Mouse (Mus musculus): Measurements from ENCODE around the gene Aldh2. TPM values are rescaled to one million over a fixed set of nuclear protein-coding genes. Genes with fewer than 3 reads are reported as not detected.
"Not testable (repeated sequence)": the region's sequence is repeated elsewhere in the genome, so short reads cannot be mapped to it uniquely, and the experiment has no call there.

The Aldh2 gene
- total and polyA plus RNA-seq, 3 experiments, result 198 to 471 (median 267) TPM

GRCm38 (mm10) chr5:121618592-121619513 is 25.2 kb upstream of the Aldh2 start, which contains the start of gene Acad12:
Acad12 (minus strand) TSS chr5:121618938.
- peak; percentile 84 for DNase-seq (ENCODE audit: low read depth, low spot score)
- Histone ChIP-seq H3K9me3 (replicated peaks; ENCODE audit: insufficient read depth, low read length) (no peaks in the 10 kb centered on the region), H3K9ac (ENCODE audit: control insufficient read depth, low read depth, low read length, poor library complexity, severe bottlenecking) (peak within 1 kb of the TSS; percentile 93), H3K27me3 (ENCODE audit: control insufficient read depth in 1 of 2, insufficient read depth in 2 of 2, low read length in 2 of 2) (no peaks in the 10 kb centered on the region), H3K4me3 (ENCODE audit: control insufficient read depth in 1 of 2, insufficient read depth in 1 of 2, low read depth in 2 of 2, low read length in 2 of 2) (peak within 1 kb of the TSS; percentile 93 to 98), H3K4me1 (ENCODE audit: control insufficient read depth in 1 of 2, insufficient read depth in 2 of 2, low read length in 2 of 2) (peaks cover 0 to 8% of the 10 kb centered on the region in 2 experiments; a peak in 1 of 4 replicates), H3K36me3 (ENCODE audit: control insufficient read depth in 1 of 2, insufficient read depth in 2 of 2, low read length in 2 of 2) (peaks cover 0 to 2% of the 10 kb centered on the region in 2 experiments; a peak in 2 of 4 replicates), H3K27ac (ENCODE audit: control insufficient read depth, low read depth, low read length) (peak within 1 kb of the TSS; percentile 42), H3K79me2 (ENCODE audit: control insufficient read depth, insufficient read depth, low read length, poor library complexity) (peaks cover 10% of the 10 kb centered on the region)
- TF ChIP-seq POLR2AphosphoS2 (IDR thresholded peaks at IDR 0.05; ENCODE audit: low read length) (peak; percentile 92; the same call in 1 of the 2 replicates), ELF1 (IDR thresholded peaks at IDR 0.05; ENCODE audit: low read depth, low read length) (peak; percentile 78), CHD2 (IDR thresholded peaks at IDR 0.05; ENCODE audit: low read length) (no peak), CTCF (IDR thresholded peaks at IDR 0.05 in 2 of 3, conservative IDR thresholded peaks at IDR 0.05 in 1 of 3; ENCODE audit: control insufficient read depth in 1 of 3, insufficient read depth in 1 of 3, low read depth in 2 of 3, low read length in 3 of 3, poor library complexity in 1 of 3, severe bottlenecking in 1 of 3) (no peak; a peak in 1 of 6 replicates), MXI1 (IDR thresholded peaks at IDR 0.05; ENCODE audit: low read depth, low read length) (peak; percentile 75), EP300 (IDR thresholded peaks at IDR 0.05; ENCODE audit: low read depth in 1 of 2, low read length in 2 of 2) (no peak), SIN3A (IDR thresholded peaks at IDR 0.05; ENCODE audit: low read length) (peak; percentile 59; the same call in 1 of the 2 replicates), NRF1 (IDR thresholded peaks at IDR 0.05; ENCODE audit: insufficient read depth, low read depth, low read length, poor library complexity, severe bottlenecking) (peak; percentile 91), BHLHE40 (IDR thresholded peaks at IDR 0.05; ENCODE audit: borderline replicate concordance, low read depth, low read length) (no peak), TCF12 (IDR thresholded peaks at IDR 0.05; ENCODE audit: low read depth, low read length) (peak; percentile 42), HCFC1 (IDR thresholded peaks at IDR 0.05; ENCODE audit: low read depth, low read length) (peak; percentile 77), POLR2A (IDR thresholded peaks at IDR 0.05; ENCODE audit: control insufficient read depth in 1 of 2, insufficient read depth in 1 of 2, low read depth in 1 of 2, low read length in 2 of 2, poor library complexity in 1 of 2) (peak; percentile 96 to 97), NELFE (IDR thresholded peaks at IDR 0.05; ENCODE audit: low read depth, low read length) (peak; percentile 98), ZMIZ1 (IDR thresholded peaks at IDR 0.05; ENCODE audit: low read depth, low read length) (peak; percentile 72)

DNA sequence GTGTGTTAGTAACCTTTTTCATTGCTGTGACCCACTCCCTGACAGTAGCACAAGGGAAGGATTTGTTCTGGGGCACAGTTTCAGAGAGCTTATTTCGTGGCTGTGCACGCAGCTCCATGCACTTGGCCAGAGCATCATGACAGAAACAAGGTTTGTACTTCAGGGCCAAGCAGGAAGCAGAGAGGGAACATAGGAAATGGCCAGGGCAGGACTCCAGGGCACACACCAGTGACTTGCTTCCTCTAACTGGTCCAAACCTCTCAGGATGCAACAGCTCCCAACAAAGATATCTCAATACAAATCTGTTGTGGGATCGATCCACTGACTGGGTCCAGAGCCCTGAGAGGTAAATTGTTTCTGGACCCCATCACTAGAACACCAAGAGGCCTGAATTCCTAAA is 21.3 kb upstream of the Aldh2 start:
- H3K27ac ChIP-seq (ENCODE audit: control insufficient read depth, low read depth, low read length); DNase-seq (ENCODE audit: low read depth, low spot score); H3K27me3 ChIP-seq (ENCODE audit: control insufficient read depth in 1 of 2, insufficient read depth in 2 of 2, low read length in 2 of 2); H3K9me3 ChIP-seq (replicated peaks; ENCODE audit: insufficient read depth, low read length); H3K36me3 ChIP-seq (ENCODE audit: control insufficient read depth in 1 of 2, insufficient read depth in 2 of 2, low read length in 2 of 2); H3K4me3 ChIP-seq (ENCODE audit: control insufficient read depth in 1 of 2, insufficient read depth in 1 of 2, low read depth in 2 of 2, low read length in 2 of 2); H3K9ac ChIP-seq (ENCODE audit: control insufficient read depth, low read depth, low read length, poor library complexity, severe bottlenecking); H3K4me1 ChIP-seq (ENCODE audit: control insufficient read depth in 1 of 2, insufficient read depth in 2 of 2, low read length in 2 of 2): not testable (repeated sequence)
- H3K79me2 ChIP-seq (ENCODE audit: control insufficient read depth, insufficient read depth, low read length, poor library complexity), result peaks cover 10% of the 10 kb centered on the region

Measured in MEL (cell line).